Mouse (Mus musculus): ENCODE data around the gene Mob3a. TPM values are rescaled to one million over a fixed set of nuclear protein-coding genes. Genes with fewer than 3 reads are reported as not detected.
A peak's percentile ranks its signal among the peaks of the same experiment; 100 is the strongest.

The Mob3a gene
- total and polyA plus RNA-seq, 2 experiments from 2014 or later: 44.9 to 75.1 TPM

GRCm38 (mm10) chr10:80673690-80674089 lies 28.1 kb downstream of the Mob3a start:
- ATAC-seq (ENCODE audit: low FRiP score) (no peak), DNase-seq (ENCODE audit: low spot score) (no peak)
- Histone ChIP-seq H3K4me3 (ENCODE audit: low read depth, low read length) (no peak overlapping the region), H3K36me3 (ENCODE audit: insufficient read depth, low read length) (peaks cover 38% of the 10 kb centered on the region), H3K9ac (replicated peaks; ENCODE audit: low read length, poor library complexity, severe bottlenecking) (peak overlapping the region; percentile 98; the same call in 1 of the 2 replicates), H3K9me3 (ENCODE audit: low read length) (no peaks in the 10 kb centered on the region), H3K4me2 (ENCODE audit: low read depth, low read length, poor library complexity, severe bottlenecking) (peak overlapping the region; percentile 88), H3K27ac (ENCODE audit: low read depth, low read length) (no peak overlapping the region), H3K27me3 (ENCODE audit: insufficient read depth, low read length) (no peaks in the 10 kb centered on the region), H3K4me1 (ENCODE audit: insufficient read depth, low read length) (peaks cover 22% of the 10 kb centered on the region)
- 94% methylated on average over 3 of the region's 3 CpGs for WGBS
- TF ChIP-seq CTCF (IDR thresholded peaks at IDR 0.05): no peak

GRCm38 (mm10) chr10:80671936-80672690 lies 29.7 kb downstream of the Mob3a start:
- H3K4me3 ChIP-seq (ENCODE audit: low read depth, low read length): no peak overlapping the region
- WGBS: 85% methylated on average over 11 of the region's 11 CpGs
- ATAC-seq (ENCODE audit: low FRiP score): no peak
- DNase-seq (ENCODE audit: low spot score): no peak
- H3K9ac ChIP-seq (replicated peaks; ENCODE audit: low read length, poor library complexity, severe bottlenecking): 0 out of 2 replicates have a peak overlapping the region, but pooled peaks have one; percentile 4
- H3K27me3 ChIP-seq (ENCODE audit: insufficient read depth, low read length): no peaks in the 10 kb centered on the region
- H3K4me2 ChIP-seq (ENCODE audit: low read depth, low read length, poor library complexity, severe bottlenecking): no peak overlapping the region
- peaks cover 16% of the 10 kb centered on the region for H3K4me1 ChIP-seq (ENCODE audit: insufficient read depth, low read length)
- no peak for TF ChIP-seq CTCF (IDR thresholded peaks at IDR 0.05)
- H3K36me3 ChIP-seq (ENCODE audit: insufficient read depth, low read length): peaks cover 53% of the 10 kb centered on the region
- H3K27ac ChIP-seq (ENCODE audit: low read depth, low read length): no peak overlapping the region
- no peaks in the 10 kb centered on the region for H3K9me3 ChIP-seq (ENCODE audit: low read length)

GRCm38 (mm10) chr10:80671251-80671650 lies 30.5 kb downstream of the Mob3a start:
- DNase-seq (ENCODE audit: low spot score) (no peak), ATAC-seq (ENCODE audit: low FRiP score) (no peak)
- no peak for TF ChIP-seq CTCF (IDR thresholded peaks at IDR 0.05)
- Histone ChIP-seq H3K4me3 (ENCODE audit: low read depth, low read length) (no peak overlapping the region), H3K4me1 (ENCODE audit: insufficient read depth, low read length) (peaks cover 16% of the 10 kb centered on the region), H3K27ac (ENCODE audit: low read depth, low read length) (no peak overlapping the region), H3K36me3 (ENCODE audit: insufficient read depth, low read length) (peaks cover 61% of the 10 kb centered on the region), H3K27me3 (ENCODE audit: insufficient read depth, low read length) (no peaks in the 10 kb centered on the region), H3K9ac (replicated peaks; ENCODE audit: low read length, poor library complexity, severe bottlenecking) (no peak overlapping the region), H3K4me2 (ENCODE audit: low read depth, low read length, poor library complexity, severe bottlenecking) (no peak overlapping the region), H3K9me3 (ENCODE audit: low read length) (no peaks in the 10 kb centered on the region)
- 91% methylated on average over 4 of the region's 4 CpGs for WGBS

- ATAC-seq (ENCODE audit: low FRiP score) (no peak), DNase-seq (ENCODE audit: low spot score) (no peak)
- no peaks in the 10 kb centered on the region for H3K27me3 ChIP-seq (ENCODE audit: insufficient read depth, low read length)
- H3K9me3 ChIP-seq (ENCODE audit: low read length): no peaks in the 10 kb centered on the region
- no peak overlapping the region for H3K4me3 ChIP-seq (ENCODE audit: low read depth, low read length)
- peaks cover 66% of the 10 kb centered on the region for H3K36me3 ChIP-seq (ENCODE audit: insufficient read depth, low read length)
- TF ChIP-seq CTCF (IDR thresholded peaks at IDR 0.05): no peak
- no peak overlapping the region for H3K27ac ChIP-seq (ENCODE audit: low read depth, low read length)
- peaks cover 16% of the 10 kb centered on the region for H3K4me1 ChIP-seq (ENCODE audit: insufficient read depth, low read length)
- no peak overlapping the region for H3K9ac ChIP-seq (replicated peaks; ENCODE audit: low read length, poor library complexity, severe bottlenecking)
- H3K4me2 ChIP-seq (ENCODE audit: low read depth, low read length, poor library complexity, severe bottlenecking): no peak overlapping the region
- WGBS: 86% methylated on average over 2 of the region's 2 CpGs
These were observed 31.2 kb downstream of the Mob3a start for GRCm38 (mm10) chr10:80670531-80670930.

- DNase-seq (ENCODE audit: low spot score) (peak; percentile 47), ATAC-seq (ENCODE audit: low FRiP score) (no peak)
- Histone ChIP-seq H3K9me3 (ENCODE audit: low read length) (no peaks in the 10 kb centered on the region), H3K4me2 (ENCODE audit: low read depth, low read length, poor library complexity, severe bottlenecking) (no peak overlapping the region), H3K27ac (ENCODE audit: low read depth, low read length) (no peak overlapping the region), H3K4me3 (ENCODE audit: low read depth, low read length) (no peak overlapping the region), H3K4me1 (ENCODE audit: insufficient read depth, low read length) (peaks cover 13% of the 10 kb centered on the region), H3K9ac (replicated peaks; ENCODE audit: low read length, poor library complexity, severe bottlenecking) (no peak overlapping the region), H3K27me3 (ENCODE audit: insufficient read depth, low read length) (no peaks in the 10 kb centered on the region), H3K36me3 (ENCODE audit: insufficient read depth, low read length) (peaks cover 66% of the 10 kb centered on the region)
- no peak for TF ChIP-seq CTCF (IDR thresholded peaks at IDR 0.05)
- 98% methylated on average over 7 of the region's 7 CpGs for WGBS
These were observed 31.9 kb downstream of the Mob3a start for GRCm38 (mm10) chr10:80669737-80670485.

GRCm38 (mm10) chr10:80669018-80669417 lies 32.8 kb downstream of the Mob3a start:
- Histone ChIP-seq H3K9me3 (ENCODE audit: low read length) (no peaks in the 10 kb centered on the region), H3K27ac (ENCODE audit: low read depth, low read length) (no peak overlapping the region), H3K4me2 (ENCODE audit: low read depth, low read length, poor library complexity, severe bottlenecking) (no peak overlapping the region), H3K4me3 (ENCODE audit: low read depth, low read length) (no peak overlapping the region), H3K9ac (replicated peaks; ENCODE audit: low read length, poor library complexity, severe bottlenecking) (no peak overlapping the region), H3K4me1 (ENCODE audit: insufficient read depth, low read length) (peaks cover 4% of the 10 kb centered on the region), H3K36me3 (ENCODE audit: insufficient read depth, low read length) (peaks cover 66% of the 10 kb centered on the region), H3K27me3 (ENCODE audit: insufficient read depth, low read length) (no peaks in the 10 kb centered on the region)
- TF ChIP-seq CTCF (IDR thresholded peaks at IDR 0.05): no peak
- DNase-seq (ENCODE audit: low spot score) (no peak), ATAC-seq (ENCODE audit: low FRiP score) (no peak)
- WGBS: 91% methylated on average over 12 of the region's 12 CpGs
